Mouse (Mus musculus): ENCODE data around the gene Etnk1. TPM values are rescaled to one million over a fixed set of nuclear protein-coding genes. Genes with fewer than 3 reads are reported as not detected.

The Etnk1 gene
- polyA plus RNA-seq (2015; fragmentation: Nextera tagmentation; extraction: Ambion mirVana): 32.8 and 34.2 TPM in 2 replicates

- under 1% methylated on average over 71 of the region's 81 CpGs for WGBS
Observed at GRCm38 (mm10) chr6:143166452-143167357, at the start of gene Etnk1. Gene Etnk1, plus strand, starts transcription at chr6:143167221.

GRCm38 (mm10) chr6:143119325-143119724, 47.7 kb upstream of the Etnk1 start:
- Histone ChIP-seq H3K36me3 (no peaks in the 10 kb centered on the region), H3K9ac (replicated peaks) (no peak overlapping the region), H3K4me2 (replicated peaks) (no peak overlapping the region), H3K27ac (no peak overlapping the region), H3K9me3 (peaks cover 5% of the 10 kb centered on the region; the same call in 1 of the 2 replicates), H3K4me3 (replicated peaks) (no peak overlapping the region), H3K27me3 (no peaks in the 10 kb centered on the region), H3K4me1 (replicated peaks) (no peaks in the 10 kb centered on the region)
- ATAC-seq: no peak
- WGBS: 97% methylated on average over 6 of the region's 6 CpGs

More at GRCm38 (mm10) chr6:143166452-143167357, at the start of gene Etnk1:
- H3K36me3 ChIP-seq: 0 out of 2 replicates have a peak, but pooled peaks cover 4% of the 10 kb centered on the region
- H3K4me3 ChIP-seq (replicated peaks): peak within 1 kb of the TSS; percentile 67
- peak; percentile 98 for ATAC-seq
- no peaks in the 10 kb centered on the region for H3K27me3 ChIP-seq
- H3K9ac ChIP-seq (replicated peaks): peak within 1 kb of the TSS; percentile 91
- peak within 1 kb of the TSS; percentile 93 for H3K27ac ChIP-seq
- peaks cover 45% of the 10 kb centered on the region for H3K4me1 ChIP-seq (replicated peaks)
- peak within 1 kb of the TSS; percentile 72 for H3K4me2 ChIP-seq (replicated peaks)
- H3K9me3 ChIP-seq: no peaks in the 10 kb centered on the region

GRCm38 (mm10) chr6:143125721-143126120, 41.3 kb upstream of the Etnk1 start:
- H3K4me3 ChIP-seq (replicated peaks): no peak overlapping the region
- no peak overlapping the region for H3K9ac ChIP-seq (replicated peaks)
- peaks cover 6% of the 10 kb centered on the region for H3K9me3 ChIP-seq
- H3K27me3 ChIP-seq: no peaks in the 10 kb centered on the region
- H3K36me3 ChIP-seq: no peaks in the 10 kb centered on the region
- no peak for ATAC-seq
- H3K27ac ChIP-seq: no peak overlapping the region
- no peak overlapping the region for H3K4me2 ChIP-seq (replicated peaks)
- no peaks in the 10 kb centered on the region for H3K4me1 ChIP-seq (replicated peaks)

- H3K4me3 ChIP-seq (replicated peaks): no peak overlapping the region
- WGBS: 94% methylated on average over 7 of the region's 7 CpGs
Observed at GRCm38 (mm10) chr6:143129466-143129865, 37.6 kb upstream of the Etnk1 start.

GRCm38 (mm10) chr6:143129952-143130351, 37.1 kb upstream of the Etnk1 start:
- H3K27ac ChIP-seq: no peak overlapping the region
- H3K27me3 ChIP-seq: no peaks in the 10 kb centered on the region
- WGBS: 75% methylated on average over 3 of the region's 3 CpGs
- H3K9ac ChIP-seq (replicated peaks): no peak overlapping the region
- H3K4me1 ChIP-seq (replicated peaks): no peaks in the 10 kb centered on the region
- no peak overlapping the region for H3K4me3 ChIP-seq (replicated peaks)
- H3K4me2 ChIP-seq (replicated peaks): no peak overlapping the region
- peaks cover 8% of the 10 kb centered on the region; the same call in 1 of the 2 replicates for H3K9me3 ChIP-seq
- no peaks in the 10 kb centered on the region for H3K36me3 ChIP-seq
- no peak for ATAC-seq

More at GRCm38 (mm10) chr6:143129466-143129865, 37.6 kb upstream of the Etnk1 start:
- H3K9me3 ChIP-seq: peaks cover 8% of the 10 kb centered on the region; the same call in 1 of the 2 replicates
- H3K36me3 ChIP-seq: no peaks in the 10 kb centered on the region
- ATAC-seq: no peak
- no peak overlapping the region for H3K4me2 ChIP-seq (replicated peaks)
- H3K4me1 ChIP-seq (replicated peaks): no peaks in the 10 kb centered on the region
- H3K9ac ChIP-seq (replicated peaks): no peak overlapping the region
- H3K27ac ChIP-seq: no peak overlapping the region
- H3K27me3 ChIP-seq: no peaks in the 10 kb centered on the region

GRCm38 (mm10) chr6:143130411-143130810, 36.6 kb upstream of the Etnk1 start:
- Histone ChIP-seq H3K27ac (no peak overlapping the region), H3K9ac (replicated peaks) (no peak overlapping the region), H3K4me2 (replicated peaks) (no peak overlapping the region), H3K27me3 (no peaks in the 10 kb centered on the region), H3K4me3 (replicated peaks) (no peak overlapping the region), H3K36me3 (no peaks in the 10 kb centered on the region), H3K9me3 (peaks cover 8% of the 10 kb centered on the region; the same call in 1 of the 2 replicates), H3K4me1 (replicated peaks) (no peaks in the 10 kb centered on the region)
- WGBS: 82% methylated on average over 4 of the region's 4 CpGs
- no peak for ATAC-seq

GRCm38 (mm10) chr6:143131895-143132652, 34.9 kb upstream of the Etnk1 start:
- no peak for ATAC-seq
- no peaks in the 10 kb centered on the region for H3K4me1 ChIP-seq (replicated peaks)

GRCm38 (mm10) chr6:143133150-143133549, 33.9 kb upstream of the Etnk1 start:
- no peak for ATAC-seq
- Histone ChIP-seq H3K36me3 (no peaks in the 10 kb centered on the region), H3K9ac (replicated peaks) (no peak overlapping the region), H3K4me1 (replicated peaks) (no peaks in the 10 kb centered on the region), H3K27me3 (no peaks in the 10 kb centered on the region), H3K4me3 (replicated peaks) (no peak overlapping the region), H3K27ac (no peak overlapping the region), H3K4me2 (replicated peaks) (no peak overlapping the region), H3K9me3 (peaks cover 8% of the 10 kb centered on the region; the same call in 1 of the 2 replicates)
- WGBS: 90% methylated on average over 2 of the region's 2 CpGs

More at GRCm38 (mm10) chr6:143131895-143132652, 34.9 kb upstream of the Etnk1 start:
- H3K4me3 ChIP-seq (replicated peaks): no peak overlapping the region
- H3K27ac ChIP-seq: no peak overlapping the region
- WGBS: 77% methylated on average over 6 of the region's 6 CpGs
- no peaks in the 10 kb centered on the region for H3K36me3 ChIP-seq
- no peak overlapping the region for H3K4me2 ChIP-seq (replicated peaks)
- peaks cover 8% of the 10 kb centered on the region; the same call in 1 of the 2 replicates for H3K9me3 ChIP-seq
- H3K27me3 ChIP-seq: no peaks in the 10 kb centered on the region
- H3K9ac ChIP-seq (replicated peaks): no peak overlapping the region

GRCm38 (mm10) chr6:143135097-143135496, 31.9 kb upstream of the Etnk1 start:
- 89% methylated on average over 13 of the region's 13 CpGs for WGBS
- no peak for ATAC-seq
- no peak overlapping the region for H3K27ac ChIP-seq
- no peak overlapping the region for H3K4me3 ChIP-seq (replicated peaks)
- H3K4me1 ChIP-seq (replicated peaks): no peaks in the 10 kb centered on the region
- H3K4me2 ChIP-seq (replicated peaks): no peak overlapping the region
- H3K9me3 ChIP-seq: peaks cover 8% of the 10 kb centered on the region; the same call in 1 of the 2 replicates
- H3K27me3 ChIP-seq: no peaks in the 10 kb centered on the region
- H3K36me3 ChIP-seq: no peaks in the 10 kb centered on the region
- H3K9ac ChIP-seq (replicated peaks): no peak overlapping the region

- H3K36me3 ChIP-seq: no peaks in the 10 kb centered on the region
- H3K27me3 ChIP-seq: no peaks in the 10 kb centered on the region
- no peak overlapping the region for H3K4me3 ChIP-seq (replicated peaks)
- no peaks in the 10 kb centered on the region for H3K4me1 ChIP-seq (replicated peaks)
- over 99% methylated on average over 7 of the region's 7 CpGs for WGBS
- no peak for ATAC-seq
- no peak overlapping the region for H3K4me2 ChIP-seq (replicated peaks)
- H3K27ac ChIP-seq: no peak overlapping the region
- H3K9me3 ChIP-seq: no peaks in the 10 kb centered on the region
- H3K9ac ChIP-seq (replicated peaks): no peak overlapping the region
Observed at GRCm38 (mm10) chr6:143136688-143137087, 30.3 kb upstream of the Etnk1 start.

GRCm38 (mm10) chr6:143137341-143137740, 29.7 kb upstream of the Etnk1 start:
- Histone ChIP-seq H3K4me2 (replicated peaks) (no peak overlapping the region), H3K4me3 (replicated peaks) (no peak overlapping the region), H3K9me3 (no peaks in the 10 kb centered on the region), H3K4me1 (replicated peaks) (no peaks in the 10 kb centered on the region), H3K27ac (no peak overlapping the region), H3K9ac (replicated peaks) (no peak overlapping the region), H3K27me3 (no peaks in the 10 kb centered on the region), H3K36me3 (no peaks in the 10 kb centered on the region)
- 82% methylated on average over 5 of the region's 5 CpGs for WGBS
- ATAC-seq: no peak

GRCm38 (mm10) chr6:143139417-143139816, 27.6 kb upstream of the Etnk1 start:
- H3K4me3 ChIP-seq (replicated peaks): no peak overlapping the region
- H3K27me3 ChIP-seq: no peaks in the 10 kb centered on the region
- peaks cover 7% of the 10 kb centered on the region; the same call in 1 of the 2 replicates for H3K4me1 ChIP-seq (replicated peaks)
- H3K36me3 ChIP-seq: no peaks in the 10 kb centered on the region
- H3K9me3 ChIP-seq: no peaks in the 10 kb centered on the region
- H3K9ac ChIP-seq (replicated peaks): no peak overlapping the region
- no peak overlapping the region for H3K4me2 ChIP-seq (replicated peaks)
- WGBS: 88% methylated on average over 2 of the region's 2 CpGs
- no peak overlapping the region for H3K27ac ChIP-seq
- no peak for ATAC-seq
